Mouse (Mus musculus) liver, adult 2 months (tissue): ENCODE results near the gene Hs3st4.

Source experiments
- CTCF ChIP-seq: fragments of 200-500 bp; IDR thresholded peaks from 2 replicates; pipeline ENCODE4 v1.5.1; 2011; ENCODE audit warnings: low read depth, low read length, control low read depth
- POLR2A ChIP-seq: fragments of 200-500 bp; IDR thresholded peaks from 2 replicates; pipeline ENCODE4 v1.6.1; 2011; ENCODE audit warnings: low read length, control low read depth; ENCODE audit not compliant: insufficient read depth; ENCODE audit errors: extremely low read depth

GRCm38 (mm10) chr7:123981435-123981834, 1.2 kb upstream of the Hs3st4 start:
- TF ChIP-seq CTCF = no peak
- TF ChIP-seq POLR2A = no peak
